Comparison of ENCODE assay signal across 19 mouse cellular contexts in the genomic region with DNA sequence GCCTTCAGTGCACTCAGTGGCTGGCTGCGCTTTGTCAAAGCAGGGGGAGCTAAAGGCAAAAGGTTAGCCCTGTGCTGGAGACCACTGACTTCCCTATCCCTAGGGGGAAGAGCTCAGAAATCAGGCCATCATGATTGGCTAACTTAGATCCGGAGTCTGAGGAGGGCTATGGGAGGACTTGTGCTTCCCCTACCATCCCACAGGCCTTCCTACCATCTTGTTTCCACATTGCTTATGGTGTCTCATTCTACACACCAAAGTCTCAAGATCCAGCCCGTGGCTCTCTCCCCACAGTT.
DNase-seq lines count a peak whose midpoint lies in the region; ATAC-seq lines count a peak whose summit lies in the region.
"Had no signal": no experiment of that assay in that cellular context is flagged by ENCODE, and none has a peak within 500 bp of the region (broad histone marks: within the 10 kb centered on the region; RNA-seq: fewer than 3 reads in every experiment).

No protein-coding gene starts in this region.

- no peak overlapping the region for H3K9ac ChIP-seq in heart, embryonic 15.5 days
- H3K9ac ChIP-seq in lung, embryonic 16.5 days (ENCODE audit: low read length), result no peak overlapping the region
- H3K9ac ChIP-seq in neural tube, embryonic 15.5 days (replicated peaks), result no peak overlapping the region
- H3K9ac ChIP-seq: forebrain, embryonic 12.5 days; limb, embryonic 15.5 days; liver, embryonic 15.5 days had no signal

- H3K9me3 ChIP-seq in heart, embryonic 15.5 days (replicated peaks), result no peaks in the 10 kb centered on the region
- H3K9me3 ChIP-seq in lung, embryonic 16.5 days (ENCODE audit: control insufficient read depth, low read length), result no peaks in the 10 kb centered on the region
- H3K9me3 ChIP-seq in neural tube, embryonic 15.5 days (replicated peaks), result no peaks in the 10 kb centered on the region
- H3K9me3 ChIP-seq: forebrain, embryonic 12.5 days; heart, embryonic 10.5 days; limb, embryonic 15.5 days; liver, embryonic 15.5 days had no signal

- peaks cover 21% of the 10 kb centered on the region for H3K4me1 ChIP-seq in heart, embryonic 15.5 days (replicated peaks)
- peaks cover 3% of the 10 kb centered on the region; the same call in 1 of the 2 replicates for H3K4me1 ChIP-seq in lung, embryonic 16.5 days (replicated peaks; ENCODE audit: control insufficient read depth, insufficient read depth, low read length)
- peaks cover 21% of the 10 kb centered on the region for H3K4me1 ChIP-seq in neural tube, embryonic 15.5 days
- H3K4me1 ChIP-seq: limb, embryonic 15.5 days had no signal

- WGBS in heart, embryonic 15.5 days, result 83% methylated on average over 3 of the region's 3 CpGs
- WGBS in lung, embryonic 16.5 days, result 58% methylated on average over 3 of the region's 3 CpGs
- WGBS in neural tube, embryonic 15.5 days, result 60% methylated on average over 3 of the region's 3 CpGs

- no peak for ATAC-seq in heart, embryonic 15.5 days (replicated peaks; ENCODE audit: insufficient number of reproducible peaks, insufficient read depth, low FRiP score, low read depth)
- no peak; the same call in 1 of the 2 replicates for ATAC-seq in lung, embryonic 16.5 days (ENCODE audit: low read depth)
- ATAC-seq in megakaryocyte, adult 5-6 weeks (ENCODE audit: poor library complexity, severe bottlenecking), result peak; percentile 49
- no peak; the same call in 1 of the 2 replicates for ATAC-seq in neural tube, embryonic 15.5 days (ENCODE audit: low FRiP score)

- H3K36me3 ChIP-seq in heart, embryonic 15.5 days, result no peaks in the 10 kb centered on the region
- H3K36me3 ChIP-seq in lung, embryonic 16.5 days (ENCODE audit: control insufficient read depth, insufficient read depth, low read length), result no peaks in the 10 kb centered on the region
- no peaks in the 10 kb centered on the region for H3K36me3 ChIP-seq in neural tube, embryonic 15.5 days
- H3K36me3 ChIP-seq: forebrain, embryonic 12.5 days; heart, embryonic 10.5 days; limb, embryonic 15.5 days; liver, embryonic 15.5 days had no signal

- no peak overlapping the region for H3K4me2 ChIP-seq in heart, embryonic 15.5 days
- H3K4me2 ChIP-seq in lung, embryonic 16.5 days (ENCODE audit: low read depth, low read length), result no peak overlapping the region
- no peak overlapping the region for H3K4me2 ChIP-seq in neural tube, embryonic 15.5 days
- H3K4me2 ChIP-seq: forebrain, embryonic 12.5 days; limb, embryonic 15.5 days; liver, embryonic 15.5 days had no signal

- no peak for DNase-seq in heart, postnatal 10 days
- no peak for DNase-seq in lung, postnatal 14 days
- no peak for DNase-seq in testis, postnatal 14 days (ENCODE audit: low spot score)
- DNase-seq: B cell, adult 2 months; cerebellum, adult 18-20 months; cerebellum, postnatal 25 days; embryo, embryonic 11 days; gastrocnemius, postnatal 25 days; kidney, adult 18-20 months; right cerebral cortex, postnatal 25 days had no signal

- H3K27me3 ChIP-seq in heart, embryonic 15.5 days, result no peaks in the 10 kb centered on the region
- no peaks in the 10 kb centered on the region for H3K27me3 ChIP-seq in lung, embryonic 16.5 days (ENCODE audit: control insufficient read depth, insufficient read depth, low read depth, low read length)
- H3K27me3 ChIP-seq in neural tube, embryonic 15.5 days (replicated peaks), result no peaks in the 10 kb centered on the region
- H3K27me3 ChIP-seq: limb, embryonic 15.5 days; liver, embryonic 15.5 days had no signal

- H3K4me3 ChIP-seq in heart, embryonic 15.5 days, result no peak overlapping the region
- no peak overlapping the region for H3K4me3 ChIP-seq in lung, embryonic 16.5 days (ENCODE audit: low read length)
- H3K4me3 ChIP-seq in neural tube, embryonic 15.5 days (replicated peaks), result no peak overlapping the region
- H3K4me3 ChIP-seq: forebrain, embryonic 12.5 days; heart, embryonic 10.5 days; limb, embryonic 15.5 days; liver, embryonic 15.5 days had no signal

- 0 out of 2 replicates have a peak overlapping the region, but pooled peaks have one; percentile 2 for H3K27ac ChIP-seq in heart, embryonic 15.5 days
- peak overlapping the region; percentile 20; the same call in 1 of the 2 replicates for H3K27ac ChIP-seq in lung, embryonic 16.5 days (ENCODE audit: low read length)
- 0 out of 2 replicates have a peak overlapping the region, but pooled peaks have one; percentile 5 for H3K27ac ChIP-seq in neural tube, embryonic 15.5 days (replicated peaks)
- H3K27ac ChIP-seq: forebrain, embryonic 12.5 days; heart, embryonic 10.5 days; kidney, postnatal 0 days; liver, embryonic 15.5 days had no signal

- intact Hi-C loops in heart, postnatal 10 days (cut with DNase I), result loop anchor here (5.0 kb wide), 2 partner anchors 35 to 70 kb away; no protein-coding TSS in a partner anchor
